Mouse (Mus musculus): ENCODE measurements around the gene Ift88. TPM values are rescaled to one million over a fixed set of nuclear protein-coding genes. Genes with fewer than 3 reads are reported as not detected.
"Not testable (repeated sequence)": the region's sequence is repeated elsewhere in the genome, so short reads cannot be mapped to it uniquely, and the experiment has no call there.

Gene Ift88
- polyA plus RNA-seq, 1 experiment from 2014 or later, result 15.3 TPM

DNA sequence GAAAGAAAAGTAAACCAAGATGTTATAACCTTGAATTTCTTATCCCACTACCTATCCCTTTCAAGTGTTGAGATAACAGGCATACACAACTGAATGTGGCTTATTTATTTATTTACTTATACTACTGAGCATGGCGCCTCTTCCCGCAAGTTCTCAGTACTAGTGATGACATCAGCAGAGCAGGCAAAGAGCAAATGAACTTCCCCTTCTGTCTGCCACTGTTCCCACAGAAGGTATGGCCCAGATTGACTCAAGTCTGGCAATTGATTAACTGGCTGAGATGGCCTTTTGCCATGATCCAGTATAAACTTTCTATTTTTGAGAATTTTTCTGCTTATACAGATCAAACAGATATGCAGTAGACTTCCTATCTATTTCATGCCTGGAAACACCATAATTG is 6.7 kb upstream of the Ift88 start:
- 90% methylated on average over 2 of the region's 2 CpGs for WGBS
- H3K4me3 ChIP-seq (replicated peaks; ENCODE audit: low read length), result no peak overlapping the region
- ATAC-seq, result no peak
- H3K9ac ChIP-seq (replicated peaks; ENCODE audit: low read depth, low read length), result no peak overlapping the region
- peaks cover under 1% of the 10 kb centered on the region; the same call in 1 of the 2 replicates for H3K4me1 ChIP-seq (replicated peaks; ENCODE audit: control insufficient read depth, insufficient read depth, low read length)
- H3K4me2 ChIP-seq (ENCODE audit: low read length), result no peak overlapping the region
- no peaks in the 10 kb centered on the region; the same call in 1 of the 2 replicates for H3K27me3 ChIP-seq (replicated peaks; ENCODE audit: control insufficient read depth, insufficient read depth, low read length)
- H3K9me3 ChIP-seq (ENCODE audit: control insufficient read depth, low read length), result no peaks in the 10 kb centered on the region
- H3K36me3 ChIP-seq (ENCODE audit: control insufficient read depth, insufficient read depth), result no peaks in the 10 kb centered on the region
- H3K27ac ChIP-seq (ENCODE audit: low read length), result no peak overlapping the region

DNA sequence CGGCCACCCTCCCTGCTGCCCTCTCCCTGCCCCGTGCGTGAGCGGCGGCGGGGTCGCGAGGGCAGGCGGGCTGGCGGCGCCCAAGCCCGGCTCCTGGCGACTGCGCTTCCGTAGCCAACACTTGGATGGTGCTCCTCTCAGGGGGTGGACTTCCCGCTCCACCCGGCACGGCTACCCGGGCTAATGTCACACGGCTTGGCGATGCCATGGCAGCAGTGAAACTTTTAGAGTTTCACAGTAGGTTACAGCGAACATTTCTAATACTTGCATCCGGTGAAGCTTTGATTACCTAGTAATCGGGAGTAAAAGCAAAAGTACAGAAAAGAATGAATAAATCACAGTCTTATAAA is 325 bp downstream of the Ift88 start:
- no peaks in the 10 kb centered on the region for H3K9me3 ChIP-seq (ENCODE audit: control insufficient read depth, low read length)
- peak overlapping the region; percentile 83 for H3K4me2 ChIP-seq (ENCODE audit: low read length)
- no peaks in the 10 kb centered on the region for H3K36me3 ChIP-seq (ENCODE audit: control insufficient read depth, insufficient read depth)
- WGBS, result 2% methylated on average over 16 of the region's 24 CpGs
- peak overlapping the region; percentile 34; the same call in 1 of the 2 replicates for H3K27ac ChIP-seq (ENCODE audit: low read length)
- ATAC-seq, result peak; percentile 78
- peak overlapping the region; percentile 78 for H3K9ac ChIP-seq (replicated peaks; ENCODE audit: low read depth, low read length)
- 0 out of 2 replicates have a peak, but pooled peaks cover 5% of the 10 kb centered on the region for H3K4me1 ChIP-seq (replicated peaks; ENCODE audit: control insufficient read depth, insufficient read depth, low read length)
- no peaks in the 10 kb centered on the region; the same call in 1 of the 2 replicates for H3K27me3 ChIP-seq (replicated peaks; ENCODE audit: control insufficient read depth, insufficient read depth, low read length)
- peak overlapping the region; percentile 73 for H3K4me3 ChIP-seq (replicated peaks; ENCODE audit: low read length)

DNA sequence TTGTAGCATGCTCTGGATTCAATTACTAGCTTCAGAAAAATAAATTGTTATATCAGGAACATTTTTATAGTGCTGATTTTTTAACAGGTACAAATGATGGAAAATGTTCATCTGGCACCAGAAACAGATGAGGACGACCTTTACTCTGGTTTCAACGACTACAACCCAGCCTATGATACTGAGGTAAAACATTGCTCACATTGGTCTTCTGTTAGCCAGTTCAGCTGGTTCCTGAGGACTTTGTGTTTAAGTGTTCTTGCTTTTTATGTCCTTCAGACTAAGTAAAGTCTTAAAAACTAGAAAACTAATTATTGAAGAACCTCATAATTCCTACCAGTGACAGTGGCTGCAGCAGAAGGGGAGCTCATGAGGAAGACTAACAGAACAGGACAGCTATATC is 6.6 kb downstream of the Ift88 start:
- 86% methylated on average over 2 of the region's 2 CpGs for WGBS
- H3K4me3 ChIP-seq (replicated peaks; ENCODE audit: low read length), result no peak overlapping the region
- no peak for ATAC-seq

DNA sequence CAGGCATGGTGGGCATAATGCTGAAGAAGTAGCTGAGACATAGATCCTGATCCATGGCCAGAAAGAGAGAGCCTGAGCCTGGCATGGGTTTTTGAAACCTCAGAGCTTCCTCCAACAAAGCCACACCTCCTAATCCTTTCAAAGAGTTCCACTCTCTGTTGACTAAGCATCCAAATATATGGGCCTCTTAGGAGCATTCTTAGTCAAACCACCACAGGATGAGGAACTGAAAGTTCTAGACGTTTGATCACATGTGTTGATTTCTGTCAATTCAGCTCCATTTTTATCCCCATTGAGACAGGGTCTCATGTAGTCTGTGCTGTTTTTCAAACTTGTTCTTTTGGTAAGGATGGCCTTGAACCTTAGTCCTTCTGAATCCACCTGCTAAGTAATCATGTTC is 28.7 kb downstream of the Ift88 start:
- Histone ChIP-seq H3K4me3 (replicated peaks; ENCODE audit: low read length) (no peak overlapping the region), H3K27ac (ENCODE audit: low read length) (no peak overlapping the region), H3K9ac (replicated peaks; ENCODE audit: low read depth, low read length) (no peak overlapping the region), H3K27me3 (replicated peaks; ENCODE audit: control insufficient read depth, insufficient read depth, low read length) (no peaks in the 10 kb centered on the region), H3K9me3 (ENCODE audit: control insufficient read depth, low read length) (no peaks in the 10 kb centered on the region), H3K4me1 (replicated peaks; ENCODE audit: control insufficient read depth, insufficient read depth, low read length) (no peaks in the 10 kb centered on the region), H3K4me2 (ENCODE audit: low read length) (no peak overlapping the region), H3K36me3 (ENCODE audit: control insufficient read depth, insufficient read depth) (peaks cover 15% of the 10 kb centered on the region; the same call in 1 of the 2 replicates)
- WGBS, result 77% methylated on average over 1 of the region's 1 CpGs
- no peak for ATAC-seq

More for the DNA sequence above, 6.6 kb downstream of the Ift88 start:
- H3K9ac ChIP-seq (replicated peaks; ENCODE audit: low read depth, low read length), result no peak overlapping the region
- no peak overlapping the region for H3K27ac ChIP-seq (ENCODE audit: low read length)
- no peak overlapping the region for H3K4me2 ChIP-seq (ENCODE audit: low read length)
- no peaks in the 10 kb centered on the region for H3K4me1 ChIP-seq (replicated peaks; ENCODE audit: control insufficient read depth, insufficient read depth, low read length)
- no peaks in the 10 kb centered on the region for H3K9me3 ChIP-seq (ENCODE audit: control insufficient read depth, low read length)
- no peaks in the 10 kb centered on the region for H3K27me3 ChIP-seq (replicated peaks; ENCODE audit: control insufficient read depth, insufficient read depth, low read length)
- H3K36me3 ChIP-seq (ENCODE audit: control insufficient read depth, insufficient read depth), result no peaks in the 10 kb centered on the region

DNA sequence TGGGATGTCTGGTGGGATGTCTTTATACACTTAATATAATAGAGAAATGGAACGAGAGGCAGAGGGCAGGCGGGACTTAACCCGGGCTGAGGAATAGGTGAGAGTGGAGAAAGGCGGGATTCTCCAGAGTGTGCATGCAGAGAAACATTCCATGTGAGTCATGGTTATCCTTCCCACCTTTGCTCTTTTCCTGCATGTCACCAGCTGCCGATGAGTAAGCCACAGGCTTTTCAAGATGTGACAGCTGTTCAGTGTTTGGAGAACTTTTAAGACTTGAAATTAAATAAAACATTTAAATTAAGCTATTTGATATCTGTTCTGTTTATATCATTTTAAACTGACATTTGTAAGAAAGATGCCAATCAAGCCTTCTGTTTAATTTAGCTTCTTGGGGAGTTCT is 36.0 kb downstream of the Ift88 start:
- no peak overlapping the region for H3K4me3 ChIP-seq (replicated peaks; ENCODE audit: low read length)
- no peaks in the 10 kb centered on the region for H3K4me1 ChIP-seq (replicated peaks; ENCODE audit: control insufficient read depth, insufficient read depth, low read length)
- H3K9ac ChIP-seq (replicated peaks; ENCODE audit: low read depth, low read length), result no peak overlapping the region
- peaks cover 6% of the 10 kb centered on the region; the same call in 1 of the 2 replicates for H3K36me3 ChIP-seq (ENCODE audit: control insufficient read depth, insufficient read depth)
- H3K4me2 ChIP-seq (ENCODE audit: low read length), result no peak overlapping the region
- ATAC-seq, result no peak
- WGBS, result 92% methylated on average over 5 of the region's 5 CpGs
- no peak overlapping the region for H3K27ac ChIP-seq (ENCODE audit: low read length)
- no peaks in the 10 kb centered on the region for H3K9me3 ChIP-seq (ENCODE audit: control insufficient read depth, low read length)
- no peaks in the 10 kb centered on the region for H3K27me3 ChIP-seq (replicated peaks; ENCODE audit: control insufficient read depth, insufficient read depth, low read length)

DNA sequence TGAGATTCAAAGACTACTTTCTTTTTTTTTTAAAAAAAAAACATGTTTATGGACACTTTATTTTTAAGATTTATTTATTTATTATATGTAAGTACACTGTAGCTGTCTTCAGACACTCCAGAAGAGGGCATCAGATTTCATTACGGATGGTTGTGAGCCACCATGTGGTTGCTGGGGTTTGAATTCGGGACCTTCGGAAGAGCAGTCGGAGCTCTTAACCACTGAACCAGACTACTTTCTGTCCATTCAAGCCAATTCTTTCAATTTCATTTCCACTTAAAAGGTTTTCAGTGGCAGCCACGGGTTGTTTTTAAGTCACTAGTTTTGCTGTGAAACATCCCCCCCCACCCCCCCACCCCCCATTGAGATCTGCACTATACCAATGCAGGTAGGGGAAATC is 36.5 kb downstream of the Ift88 start:
- not testable (repeated sequence) for H3K4me3 ChIP-seq (replicated peaks; ENCODE audit: low read length); H3K36me3 ChIP-seq (ENCODE audit: control insufficient read depth, insufficient read depth); H3K4me1 ChIP-seq (replicated peaks; ENCODE audit: control insufficient read depth, insufficient read depth, low read length); ATAC-seq; H3K9me3 ChIP-seq (ENCODE audit: control insufficient read depth, low read length); H3K27ac ChIP-seq (ENCODE audit: low read length); H3K4me2 ChIP-seq (ENCODE audit: low read length); H3K27me3 ChIP-seq (replicated peaks; ENCODE audit: control insufficient read depth, insufficient read depth, low read length); H3K9ac ChIP-seq (replicated peaks; ENCODE audit: low read depth, low read length)
- WGBS, result 76% methylated on average over 5 of the region's 5 CpGs

DNA sequence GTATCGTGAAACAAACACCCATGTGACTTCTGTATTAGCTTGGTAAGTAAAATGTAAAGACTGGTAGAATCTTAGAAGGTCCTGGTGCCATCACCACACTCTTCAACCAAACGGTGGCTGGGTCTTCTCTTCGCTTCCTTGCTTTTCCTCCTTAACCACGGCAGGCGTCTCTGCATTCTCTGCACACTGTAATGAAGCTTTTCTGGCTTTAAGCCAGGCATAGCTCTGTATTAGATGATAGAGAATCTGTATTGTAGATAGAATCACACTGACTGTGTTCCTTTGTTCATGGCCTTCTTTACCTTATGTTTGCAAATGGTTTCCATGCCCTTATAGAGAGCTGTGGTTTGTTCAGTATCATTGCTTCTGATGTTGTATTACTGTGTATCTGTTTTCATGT is 39.0 kb downstream of the Ift88 start:
- Histone ChIP-seq H3K27me3 (replicated peaks; ENCODE audit: control insufficient read depth, insufficient read depth, low read length) (no peaks in the 10 kb centered on the region), H3K4me1 (replicated peaks; ENCODE audit: control insufficient read depth, insufficient read depth, low read length) (no peaks in the 10 kb centered on the region), H3K4me2 (ENCODE audit: low read length) (no peak overlapping the region), H3K9me3 (ENCODE audit: control insufficient read depth, low read length) (no peaks in the 10 kb centered on the region), H3K9ac (replicated peaks; ENCODE audit: low read depth, low read length) (no peak overlapping the region), H3K36me3 (ENCODE audit: control insufficient read depth, insufficient read depth) (0 out of 2 replicates have a peak, but pooled peaks cover 4% of the 10 kb centered on the region), H3K27ac (ENCODE audit: low read length) (no peak overlapping the region), H3K4me3 (replicated peaks; ENCODE audit: low read length) (no peak overlapping the region)
- 69% methylated on average over 5 of the region's 5 CpGs for WGBS
- no peak for ATAC-seq

DNA sequence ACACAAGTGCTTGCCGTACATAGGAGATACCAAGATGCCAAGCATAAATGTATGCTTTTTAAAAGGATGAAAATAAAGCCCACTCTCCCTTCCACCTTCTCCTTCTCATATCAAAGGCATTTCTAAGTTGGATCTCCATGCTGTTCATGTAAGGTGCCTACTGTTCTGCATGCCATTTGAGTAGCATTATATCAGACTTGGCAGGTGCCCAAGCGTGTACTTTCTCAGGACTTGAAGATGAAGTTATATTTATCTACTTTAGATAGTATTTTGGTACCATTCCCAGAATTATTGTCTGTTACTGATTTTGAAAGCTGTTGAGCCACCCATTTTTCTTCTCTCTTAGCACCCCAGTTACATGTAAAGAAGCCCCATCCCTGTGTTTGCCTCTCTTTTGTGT is 51.2 kb downstream of the Ift88 start:
- no peaks in the 10 kb centered on the region for H3K27me3 ChIP-seq (replicated peaks; ENCODE audit: control insufficient read depth, insufficient read depth, low read length)
- 92% methylated on average over 2 of the region's 2 CpGs for WGBS
- H3K4me1 ChIP-seq (replicated peaks; ENCODE audit: control insufficient read depth, insufficient read depth, low read length), result peaks cover 3% of the 10 kb centered on the region; the same call in 1 of the 2 replicates
- H3K4me3 ChIP-seq (replicated peaks; ENCODE audit: low read length), result no peak overlapping the region
- H3K9me3 ChIP-seq (ENCODE audit: control insufficient read depth, low read length), result no peaks in the 10 kb centered on the region
- peaks cover 5% of the 10 kb centered on the region; the same call in 1 of the 2 replicates for H3K36me3 ChIP-seq (ENCODE audit: control insufficient read depth, insufficient read depth)
- no peak overlapping the region for H3K4me2 ChIP-seq (ENCODE audit: low read length)
- no peak overlapping the region for H3K9ac ChIP-seq (replicated peaks; ENCODE audit: low read depth, low read length)
- ATAC-seq, result no peak
- H3K27ac ChIP-seq (ENCODE audit: low read length), result no peak overlapping the region

DNA sequence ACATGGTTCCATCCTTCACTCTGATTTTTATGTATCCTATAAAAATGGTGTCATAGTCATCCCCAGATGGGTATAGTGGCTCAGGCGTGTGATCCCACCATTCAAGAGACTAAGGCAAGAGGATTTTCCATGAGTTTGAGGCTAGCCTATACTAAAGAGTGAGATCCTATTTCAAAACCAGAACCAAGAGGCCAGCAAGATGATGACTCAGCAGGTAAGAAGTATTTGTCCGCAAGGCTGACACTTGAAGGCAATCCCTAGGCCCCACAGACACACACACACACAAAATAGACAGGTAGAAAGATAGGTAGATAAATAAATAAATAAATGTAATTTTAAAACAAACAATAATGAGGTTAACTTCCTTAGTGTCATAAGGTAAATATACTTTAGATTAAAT is 58.4 kb downstream of the Ift88 start:
- H3K4me3 ChIP-seq (replicated peaks; ENCODE audit: low read length), result no peak overlapping the region
- no peaks in the 10 kb centered on the region; the same call in 1 of the 2 replicates for H3K36me3 ChIP-seq (ENCODE audit: control insufficient read depth, insufficient read depth)
- ATAC-seq, result no peak
- H3K4me1 ChIP-seq (replicated peaks; ENCODE audit: control insufficient read depth, insufficient read depth, low read length), result no peaks in the 10 kb centered on the region
- no peak overlapping the region for H3K27ac ChIP-seq (ENCODE audit: low read length)
- H3K27me3 ChIP-seq (replicated peaks; ENCODE audit: control insufficient read depth, insufficient read depth, low read length), result no peaks in the 10 kb centered on the region
- no peaks in the 10 kb centered on the region for H3K9me3 ChIP-seq (ENCODE audit: control insufficient read depth, low read length)
- no peak overlapping the region for H3K4me2 ChIP-seq (ENCODE audit: low read length)
- 97% methylated on average over 2 of the region's 2 CpGs for WGBS
- no peak overlapping the region for H3K9ac ChIP-seq (replicated peaks; ENCODE audit: low read depth, low read length)

DNA sequence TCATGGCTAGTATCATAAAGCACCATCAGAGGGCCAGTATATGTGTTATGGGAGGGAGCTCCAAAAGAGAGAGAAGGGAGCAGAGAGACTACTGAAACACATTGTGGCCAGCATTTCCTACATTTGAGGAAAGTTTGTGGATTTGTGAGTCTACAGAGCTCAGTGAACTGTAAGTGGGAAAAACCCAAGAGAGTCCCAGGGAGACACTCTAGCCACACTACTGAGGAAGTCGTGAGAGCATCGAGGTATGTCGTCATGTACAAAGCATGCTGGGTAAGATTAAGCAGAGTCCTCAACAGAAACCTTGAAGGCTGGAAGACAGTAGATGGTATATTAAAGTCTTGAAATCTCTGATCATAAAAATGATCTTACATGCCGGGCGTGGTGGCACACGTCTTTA is 60.3 kb downstream of the Ift88 start:
- WGBS, result 97% methylated on average over 6 of the region's 6 CpGs
- no peak for ATAC-seq
- H3K36me3 ChIP-seq (ENCODE audit: control insufficient read depth, insufficient read depth), result no peaks in the 10 kb centered on the region; the same call in 1 of the 2 replicates

More for the DNA sequence above, 60.3 kb downstream of the Ift88 start:
- Histone ChIP-seq H3K4me3 (replicated peaks; ENCODE audit: low read length) (no peak overlapping the region), H3K27me3 (replicated peaks; ENCODE audit: control insufficient read depth, insufficient read depth, low read length) (no peaks in the 10 kb centered on the region), H3K27ac (ENCODE audit: low read length) (no peak overlapping the region), H3K4me1 (replicated peaks; ENCODE audit: control insufficient read depth, insufficient read depth, low read length) (no peaks in the 10 kb centered on the region), H3K9ac (replicated peaks; ENCODE audit: low read depth, low read length) (no peak overlapping the region), H3K4me2 (ENCODE audit: low read length) (no peak overlapping the region), H3K9me3 (ENCODE audit: control insufficient read depth, low read length) (no peaks in the 10 kb centered on the region)
